Comparison of ENCODE assay signal across 8 mouse cellular contexts in the genomic region with DNA sequence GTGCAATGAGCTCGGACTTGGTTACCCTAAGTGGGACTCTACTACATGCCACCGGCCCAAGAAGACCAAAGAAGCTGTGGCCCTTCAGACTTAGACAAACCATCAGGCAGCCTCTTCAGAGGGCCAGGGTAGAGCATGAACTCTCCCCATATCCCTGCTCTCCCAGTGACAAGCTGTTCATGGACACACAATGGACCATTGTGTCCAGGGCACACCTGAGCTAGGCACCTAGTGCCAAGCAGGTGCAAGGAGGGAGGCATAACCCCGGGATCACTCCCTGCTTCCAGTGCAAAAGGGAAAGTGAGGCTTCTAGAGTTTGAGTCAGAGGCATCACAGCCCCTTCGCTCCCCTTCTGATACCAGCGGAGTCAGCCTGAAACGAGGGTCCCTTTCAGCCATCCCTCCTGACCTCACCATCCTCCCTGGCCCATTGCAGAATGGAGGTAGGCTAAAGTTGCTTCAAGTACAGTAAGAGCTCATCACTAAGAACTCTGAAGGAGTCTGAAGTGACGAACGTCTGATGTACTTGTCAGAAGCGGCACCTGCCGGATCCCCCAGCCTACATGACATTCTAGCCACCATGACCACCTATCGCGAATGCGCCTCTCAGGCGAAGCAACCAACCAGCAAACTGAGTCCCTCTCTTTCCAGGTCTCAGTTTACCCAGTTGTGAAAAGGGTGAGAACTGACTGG. TPM values are rescaled to one million over a fixed set of nuclear protein-coding genes. Genes with fewer than 3 reads are reported as not detected.
DNase-seq lines count a peak whose midpoint lies in the region; ATAC-seq and TF ChIP-seq lines count a peak whose summit lies in the region.

No protein-coding gene starts in this region.

- 5% methylated on average over 14 of the region's 14 CpGs for WGBS in spleen, adult 2 months
- WGBS in forebrain, embryonic 11.5 days, result 22% methylated on average over 14 of the region's 14 CpGs
- WGBS in limb, embryonic 14.5 days, result 23% methylated on average over 14 of the region's 14 CpGs
- WGBS in stomach, embryonic 14.5 days, result 20% methylated on average over 14 of the region's 14 CpGs

- ATAC-seq in forebrain, embryonic 11.5 days (replicated peaks; ENCODE audit: low FRiP score), result no peak
- no peak for ATAC-seq in limb, embryonic 14.5 days (ENCODE audit: low FRiP score, low read depth)
- no peak for ATAC-seq in stomach, embryonic 14.5 days (ENCODE audit: insufficient number of reproducible peaks, insufficient read depth, low FRiP score, low read depth)
- no peak for ATAC-seq in frontal cortex, adult (ENCODE audit: low TSS enrichment)

- TF ChIP-seq POLR2A in spleen, adult 2 months (IDR thresholded peaks at IDR 0.05; ENCODE audit: low read depth, low read length), result no peak
- TF ChIP-seq POLR2A in limb, embryonic 14.5 days (IDR thresholded peaks at IDR 0.05; ENCODE audit: borderline replicate concordance, extremely low read depth, insufficient read depth, insufficient read length), result no peak

- H3K27ac ChIP-seq in spleen, adult 2 months (ENCODE audit: insufficient read depth, low read length), result peak overlapping the region; percentile 73
- H3K27ac ChIP-seq in forebrain, embryonic 11.5 days (ENCODE audit: low read depth, low read length), result no peak overlapping the region
- no peak overlapping the region for H3K27ac ChIP-seq in limb, embryonic 14.5 days (replicated peaks; ENCODE audit: low read depth, low read length)
- no peak overlapping the region for H3K27ac ChIP-seq in stomach, embryonic 14.5 days (ENCODE audit: low read length)

- peak overlapping the region; percentile 98 for H3K4me2 ChIP-seq in forebrain, embryonic 11.5 days (ENCODE audit: low read depth, low read length, severe bottlenecking)
- peak overlapping the region; percentile 99 for H3K4me2 ChIP-seq in limb, embryonic 14.5 days (replicated peaks; ENCODE audit: low read depth, low read length, severe bottlenecking)
- peak overlapping the region; percentile 95 for H3K4me2 ChIP-seq in stomach, embryonic 14.5 days (replicated peaks; ENCODE audit: low read depth, low read length)

- no peak for DNase-seq in spleen, adult 2 months (ENCODE audit: low read depth in 1 of 2, low spot score in 2 of 2)
- no peak for DNase-seq in spleen, postnatal 4 days (ENCODE audit: low spot score in 2 of 2)
- DNase-seq in forebrain, embryonic 11.5 days (ENCODE audit: low spot score), result no peak
- DNase-seq in limb, embryonic 14.5 days (ENCODE audit: low spot score), result no peak
- DNase-seq in layer of hippocampus, postnatal 25 days (ENCODE audit: extremely low spot score in 1 of 2, low spot score in 1 of 2), result no peak
- DNase-seq in kidney, postnatal 25 days, result no peak

- H3K9me3 ChIP-seq in forebrain, embryonic 11.5 days (ENCODE audit: control insufficient read depth, low read length), result no peaks in the 10 kb centered on the region
- H3K9me3 ChIP-seq in limb, embryonic 14.5 days (ENCODE audit: control insufficient read depth, low read length), result no peaks in the 10 kb centered on the region
- H3K9me3 ChIP-seq in stomach, embryonic 14.5 days (ENCODE audit: control insufficient read depth, low read depth, low read length), result no peaks in the 10 kb centered on the region

- H3K9ac ChIP-seq in forebrain, embryonic 11.5 days (ENCODE audit: low read length), result peak overlapping the region; percentile 64
- H3K9ac ChIP-seq in limb, embryonic 14.5 days (ENCODE audit: low read depth, low read length, severe bottlenecking), result peak overlapping the region; percentile 52
- H3K9ac ChIP-seq in stomach, embryonic 14.5 days (replicated peaks; ENCODE audit: low read depth, low read length), result peak overlapping the region; percentile 30; the same call in 1 of the 2 replicates

- no peaks in the 10 kb centered on the region for H3K36me3 ChIP-seq in spleen, adult 2 months (ENCODE audit: control insufficient read depth, insufficient read depth, low read length)
- no peaks in the 10 kb centered on the region for H3K36me3 ChIP-seq in forebrain, embryonic 11.5 days (ENCODE audit: control insufficient read depth, insufficient read depth, low read length)
- H3K36me3 ChIP-seq in limb, embryonic 14.5 days (ENCODE audit: control insufficient read depth, insufficient read depth, low read length), result no peaks in the 10 kb centered on the region
- H3K36me3 ChIP-seq in stomach, embryonic 14.5 days (ENCODE audit: control insufficient read depth, insufficient read depth, low read length), result no peaks in the 10 kb centered on the region

- peaks cover 23% of the 10 kb centered on the region; the same call in 1 of the 2 replicates for H3K4me1 ChIP-seq in spleen, adult 2 months (ENCODE audit: control insufficient read depth, insufficient read depth, insufficient read length)
- peaks cover 30% of the 10 kb centered on the region for H3K4me1 ChIP-seq in forebrain, embryonic 11.5 days (replicated peaks; ENCODE audit: control insufficient read depth, insufficient read depth, low read length)
- H3K4me1 ChIP-seq in limb, embryonic 14.5 days (ENCODE audit: control insufficient read depth, insufficient read depth, low read length), result peaks cover 20% of the 10 kb centered on the region
- H3K4me1 ChIP-seq in stomach, embryonic 14.5 days (ENCODE audit: control insufficient read depth, insufficient read depth, low read length), result peaks cover 13% of the 10 kb centered on the region

- TF ChIP-seq CTCF in spleen, adult 2 months (IDR thresholded peaks at IDR 0.05; ENCODE audit: extremely low read depth, insufficient read depth, insufficient read length, insufficient replicate concordance), result no peak

- H3K4me3 ChIP-seq in spleen, adult 2 months (ENCODE audit: extremely low read depth, insufficient read depth, insufficient read length), result peak overlapping the region; percentile 80
- peak overlapping the region; percentile 67 for H3K4me3 ChIP-seq in forebrain, embryonic 11.5 days (ENCODE audit: low read depth, low read length)
- H3K4me3 ChIP-seq in limb, embryonic 14.5 days (replicated peaks; ENCODE audit: low read length), result peak overlapping the region; percentile 60
- H3K4me3 ChIP-seq in stomach, embryonic 14.5 days (ENCODE audit: low read depth, low read length), result peak overlapping the region; percentile 58

- no peaks in the 10 kb centered on the region for H3K27me3 ChIP-seq in spleen, adult 2 months (ENCODE audit: control insufficient read depth, insufficient read depth, low read length)
- peaks cover 7% of the 10 kb centered on the region; the same call in 1 of the 2 replicates for H3K27me3 ChIP-seq in forebrain, embryonic 11.5 days (ENCODE audit: control insufficient read depth, insufficient read depth, low read length)
- peaks cover 26% of the 10 kb centered on the region for H3K27me3 ChIP-seq in limb, embryonic 14.5 days (ENCODE audit: control insufficient read depth, insufficient read depth, low read length)
- peaks cover 15% of the 10 kb centered on the region for H3K27me3 ChIP-seq in stomach, embryonic 14.5 days (ENCODE audit: control insufficient read depth, insufficient read depth, low read length)

RNA-seq across cellular contexts. Expression of gene Nbeal2, which starts 0.9 kb away (rescaled TPM):
- 78.9 and 82.2 TPM in 2 replicates for polyA plus RNA-seq in spleen, adult 2 months (2012; rRNA removed)
- 2.2 and 2.4 TPM in 2 replicates for polyA plus RNA-seq in forebrain, embryonic 11.5 days (2014; fragmentation: Nextera tagmentation; extraction: Ambion mirVana)
- polyA plus RNA-seq in limb, embryonic 14.5 days (2012; rRNA removed), result 8.4 and 9.4 TPM in 2 replicates
- 3.2 and 3.3 TPM in 2 replicates for polyA plus RNA-seq in limb, embryonic 14.5 days (2014; fragmentation: Nextera tagmentation; extraction: Ambion mirVana)
- 4.3 and 4.5 TPM in 2 replicates for polyA plus RNA-seq in stomach, embryonic 14.5 days (2014; fragmentation: Nextera tagmentation; extraction: Ambion mirVana)
- 10 to 100 TPM in 1 of 2 experiments, 1 to 10 TPM in 1; 8.4 to 12.9 TPM for total RNA-seq in layer of hippocampus, postnatal 25 days (2021)

RNA-seq across cellular contexts. Expression of gene Ccdc12, which starts 3.2 kb away (rescaled TPM):
- 103 and 110 TPM in 2 replicates for polyA plus RNA-seq in spleen, adult 2 months (2012; rRNA removed)
- polyA plus RNA-seq in forebrain, embryonic 11.5 days (2014; fragmentation: Nextera tagmentation; extraction: Ambion mirVana), result 149 and 164 TPM in 2 replicates
- polyA plus RNA-seq in limb, embryonic 14.5 days (2012; rRNA removed), result 72.2 and 83.8 TPM in 2 replicates
- polyA plus RNA-seq in limb, embryonic 14.5 days (2014; fragmentation: Nextera tagmentation; extraction: Ambion mirVana), result 102 and 123 TPM in 2 replicates
- polyA plus RNA-seq in stomach, embryonic 14.5 days (2014; fragmentation: Nextera tagmentation; extraction: Ambion mirVana), result 138 TPM in 2 replicates
- 10 to 100 TPM; 51.2 to 57.6 TPM for total RNA-seq in layer of hippocampus, postnatal 25 days (2021)

RNA-seq across cellular contexts. Expression of gene Nradd, which starts 28.9 kb away (rescaled TPM):
- polyA plus RNA-seq in spleen, adult 2 months (2012; rRNA removed), result 5.2 and 5.5 TPM in 2 replicates
- 20.6 and 22.9 TPM in 2 replicates for polyA plus RNA-seq in forebrain, embryonic 11.5 days (2014; fragmentation: Nextera tagmentation; extraction: Ambion mirVana)
- polyA plus RNA-seq in limb, embryonic 14.5 days (2012; rRNA removed), result 40.0 and 53.8 TPM in 2 replicates
- 28.1 and 30.4 TPM in 2 replicates for polyA plus RNA-seq in limb, embryonic 14.5 days (2014; fragmentation: Nextera tagmentation; extraction: Ambion mirVana)
- polyA plus RNA-seq in stomach, embryonic 14.5 days (2014; fragmentation: Nextera tagmentation; extraction: Ambion mirVana), result 17.6 and 19.4 TPM in 2 replicates
- total RNA-seq in layer of hippocampus, postnatal 25 days (2021), result 1 to 10 TPM; 1.6 to 1.9 TPM
